Mouse (Mus musculus) forebrain, embryonic 12.5 days (tissue): ENCODE data around the gene Nr4a2. TPM values are rescaled to one million over a fixed set of nuclear protein-coding genes. Genes with fewer than 3 reads are reported as not detected.

Source experiments
- ATAC-seq: fragments of 200-750 bp; cut with Nextera tagmentation; 2 replicates; pipeline ENCODE4 v1.8.0; 2017; ENCODE audit warnings: moderate TSS enrichment; ENCODE audit not compliant: low FRiP score
- H3K27ac ChIP-seq: fragments of 300-500 bp; sonication (generic); 2 replicates; pipeline ENCODE4 v1.5.1; 2016; ENCODE audit warnings: mild to moderate bottlenecking
- H3K27me3 ChIP-seq: fragments of 300-500 bp; sonication (generic); 2 replicates; pipeline ENCODE4 v1.6.1; 2016; ENCODE audit warnings: mild to moderate bottlenecking
- H3K36me3 ChIP-seq: fragments of 300-500 bp; sonication (generic); replicated peaks from 2 replicates; pipeline ENCODE4 v1.6.1; 2016; ENCODE audit warnings: mild to moderate bottlenecking
- H3K4me1 ChIP-seq: fragments of 300-500 bp; sonication (generic); 2 replicates; pipeline ENCODE4 v1.6.1; 2016
- H3K4me2 ChIP-seq: fragments of 300-500 bp; sonication (generic); 2 replicates; pipeline ENCODE4 v1.6.1; 2016; ENCODE audit warnings: mild to moderate bottlenecking, moderate library complexity
- H3K4me3 ChIP-seq: fragments of 300-500 bp; sonication (generic); replicated peaks from 2 replicates; pipeline ENCODE4 v1.5.1; 2016; ENCODE audit warnings: mild to moderate bottlenecking
- H3K9ac ChIP-seq: fragments of 300-500 bp; sonication (generic); 2 replicates; pipeline ENCODE4 v1.6.1; 2016; ENCODE audit warnings: mild to moderate bottlenecking
- H3K9me3 ChIP-seq: fragments of 300-500 bp; sonication (generic); 2 replicates; pipeline ENCODE4 v1.6.1; 2016
- WGBS: fragments of 180-500 bp; shearing (Covaris S2); methylation state at CpG from one replicate; pipeline ENCODE4 v1.1.7; 2016; 5-methylcytosine and 5-hydroxymethylcytosine counted together
- polyA plus RNA-seq: library from polyadenylated mRNA; unstranded; fragments of >200 nt; fragmentation: Nextera tagmentation; extraction: Ambion mirVana; gene quantifications from 2 replicates; pipeline ENCODE4 v1.2.1, GENCODE M21; 2016

Nr4a2 gene
- polyA plus RNA-seq, 1 experiment from 2014 or later, result 18.1 TPM

DNA sequence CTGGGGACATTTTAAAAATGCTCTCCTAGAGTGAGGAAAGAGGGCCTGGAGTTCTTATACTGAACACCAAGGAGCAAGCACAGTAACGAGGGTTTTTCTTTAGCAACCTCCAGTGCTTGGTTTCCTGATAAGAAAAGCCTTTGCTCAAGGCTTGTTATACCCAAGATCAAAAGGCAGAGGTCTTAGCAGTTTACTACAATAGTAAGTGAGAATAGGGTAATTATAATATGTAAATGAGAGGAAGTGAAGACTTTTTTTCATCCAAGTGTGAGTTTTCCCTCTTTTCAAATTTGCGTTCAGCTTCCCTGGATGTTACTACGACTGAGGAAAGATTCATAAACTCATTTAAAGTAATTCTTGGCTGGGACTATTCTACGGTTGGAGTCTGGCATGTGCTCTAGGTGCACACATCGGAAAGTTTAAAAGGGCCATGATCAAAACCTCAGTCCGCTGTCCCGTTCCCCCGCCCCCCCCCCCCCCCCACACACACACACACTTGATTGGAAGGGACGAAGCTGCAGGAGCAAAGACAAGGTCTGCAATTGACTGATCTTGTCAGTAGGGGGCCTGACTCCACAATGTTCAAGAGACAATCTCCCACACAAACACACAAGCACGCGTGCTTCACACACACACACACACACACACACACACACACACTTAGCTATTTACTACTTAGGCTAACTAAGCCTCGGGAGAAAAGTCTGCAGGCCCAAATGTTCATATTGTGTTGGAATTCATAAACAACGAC is 6.4 kb downstream of the Nr4a2 start:
- WGBS, result 4% methylated on average over 12 of the region's 13 CpGs
- peaks cover 21% of the 10 kb centered on the region for H3K4me1 ChIP-seq
- peak overlapping the region; percentile 72 for H3K9ac ChIP-seq
- H3K4me3 ChIP-seq, result peak overlapping the region; percentile 83
- H3K9me3 ChIP-seq, result 0 out of 2 replicates have a peak, but pooled peaks cover 2% of the 10 kb centered on the region
- H3K27me3 ChIP-seq, result peaks cover 23% of the 10 kb centered on the region
- peak overlapping the region; percentile 98 for H3K4me2 ChIP-seq
- no peak for ATAC-seq
- no peaks in the 10 kb centered on the region for H3K36me3 ChIP-seq
- peak overlapping the region; percentile 67 for H3K27ac ChIP-seq

DNA sequence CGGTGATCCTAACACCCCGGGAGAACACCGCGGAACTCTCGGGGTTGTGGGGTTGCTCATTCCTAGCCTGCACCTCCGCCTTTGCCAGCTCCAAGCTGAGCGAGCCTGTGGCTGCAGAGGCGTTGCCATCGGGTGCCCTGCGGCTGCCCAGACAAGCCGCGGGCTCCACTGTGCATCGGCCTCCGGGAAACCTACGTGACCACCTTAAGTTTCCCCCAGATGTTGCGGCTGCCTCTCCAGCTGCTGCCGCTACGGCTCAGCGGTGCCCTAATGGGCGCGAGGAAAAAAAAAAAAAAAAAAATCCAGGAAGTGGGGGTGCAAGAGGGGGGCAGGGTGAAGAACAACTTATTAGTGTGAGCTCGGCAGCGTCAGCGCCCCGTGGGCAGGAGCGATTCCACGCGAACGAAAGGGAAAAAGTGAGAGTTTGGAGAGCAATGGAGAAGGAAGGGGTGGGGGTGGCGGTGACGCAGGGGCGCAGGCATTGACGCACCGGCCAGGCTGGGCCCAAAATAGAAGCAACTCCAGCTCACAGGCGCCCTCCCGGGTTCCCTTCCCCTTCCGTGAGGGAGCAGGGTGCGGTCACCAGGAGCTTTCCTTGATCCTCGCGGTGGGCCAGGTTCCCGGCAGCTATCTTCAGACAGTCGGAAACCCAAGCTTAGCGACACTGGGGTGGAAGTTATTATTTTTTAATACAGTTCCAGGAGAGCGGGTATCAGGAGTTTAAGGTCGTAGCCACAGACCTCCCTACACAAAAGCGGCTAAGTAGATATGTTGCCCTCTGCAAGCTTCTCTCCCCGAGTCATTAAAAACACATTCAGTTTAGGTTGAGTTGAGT is 7.2 kb downstream of the Nr4a2 start:
- Histone ChIP-seq H3K27me3 (peaks cover 31% of the 10 kb centered on the region), H3K36me3 (no peaks in the 10 kb centered on the region), H3K4me1 (peaks cover 22% of the 10 kb centered on the region), H3K4me2 (peak overlapping the region; percentile 98), H3K27ac (peak overlapping the region; percentile 67), H3K9ac (peak overlapping the region; percentile 72), H3K9me3 (0 out of 2 replicates have a peak, but pooled peaks cover 2% of the 10 kb centered on the region), H3K4me3 (peak overlapping the region; percentile 83)
- WGBS, result under 1% methylated on average over 41 of the region's 47 CpGs
- peak; percentile 40; the same call in 1 of the 2 replicates for ATAC-seq

DNA sequence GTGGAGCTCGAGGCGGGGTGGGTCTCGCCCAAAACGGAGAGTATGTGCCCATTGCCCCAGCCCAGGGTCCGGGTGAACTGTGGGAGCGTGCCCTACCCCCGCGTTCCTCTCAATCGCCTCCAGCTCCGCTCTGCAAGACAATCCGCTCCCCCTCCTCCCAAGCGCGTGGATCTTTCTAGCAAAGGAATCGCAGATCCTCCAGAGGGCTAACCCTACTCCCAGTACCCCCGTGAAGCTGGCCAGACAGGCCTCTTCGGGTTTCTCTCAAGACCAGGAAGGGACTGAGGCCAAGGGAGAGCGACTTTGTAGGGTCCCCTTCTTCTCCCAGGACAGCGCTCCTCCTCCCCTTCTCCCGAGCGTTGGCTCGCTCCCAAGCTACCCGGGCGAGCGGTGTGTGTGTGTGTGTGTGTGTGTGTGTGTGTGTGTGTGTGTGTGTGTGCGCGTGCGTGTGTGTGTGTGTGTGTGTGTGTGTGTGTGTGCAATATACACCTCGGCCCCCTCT is 7.9 kb downstream of the Nr4a2 start:
- peak; percentile 25; the same call in 1 of the 2 replicates for ATAC-seq
- Histone ChIP-seq H3K9me3 (0 out of 2 replicates have a peak, but pooled peaks cover 2% of the 10 kb centered on the region), H3K27me3 (peaks cover 36% of the 10 kb centered on the region), H3K36me3 (no peaks in the 10 kb centered on the region), H3K9ac (peak overlapping the region; percentile 72), H3K27ac (peak overlapping the region; percentile 67), H3K4me2 (peak overlapping the region; percentile 98), H3K4me1 (peaks cover 27% of the 10 kb centered on the region), H3K4me3 (peak overlapping the region; percentile 83)
- 0% methylated on average over 21 of the region's 28 CpGs for WGBS

DNA sequence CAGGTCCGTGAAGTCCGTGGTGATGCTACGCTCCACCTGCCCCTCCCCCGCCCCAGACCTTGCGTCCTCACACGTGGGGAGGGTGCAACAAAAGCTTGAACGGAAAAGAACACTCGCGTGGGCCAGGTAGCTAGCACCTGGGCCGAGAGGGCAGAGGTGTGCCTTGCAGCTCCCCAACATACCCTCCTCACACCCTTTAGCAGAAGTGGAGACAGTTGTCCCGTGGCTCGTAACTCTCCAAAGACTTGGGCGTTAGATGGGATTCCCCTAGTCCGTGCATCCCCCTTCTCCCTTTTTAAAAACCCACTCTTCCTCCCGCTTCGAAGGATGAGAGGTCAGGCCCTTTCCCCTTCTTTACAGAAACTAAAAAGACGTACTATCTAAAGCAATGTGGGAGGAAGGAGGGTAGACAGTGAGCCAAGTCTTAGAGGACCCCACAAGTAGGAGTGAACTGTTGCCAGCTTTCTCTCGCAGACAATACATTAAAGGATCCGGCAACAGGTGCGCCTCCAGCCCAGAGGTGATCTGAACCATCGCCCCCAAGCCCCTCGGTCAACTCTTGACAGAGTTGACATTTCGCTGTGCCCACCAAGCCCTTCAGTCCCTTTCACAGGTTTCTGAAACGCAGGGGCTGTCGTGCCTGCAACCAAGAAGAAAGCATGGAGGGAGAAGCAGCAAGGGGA is 8.5 kb downstream of the Nr4a2 start:
- H3K4me2 ChIP-seq, result peak overlapping the region; percentile 98
- H3K27ac ChIP-seq, result no peak overlapping the region
- peak; percentile 1; the same call in 1 of the 2 replicates for ATAC-seq
- peak overlapping the region; percentile 72 for H3K9ac ChIP-seq
- H3K4me1 ChIP-seq, result peaks cover 29% of the 10 kb centered on the region
- H3K27me3 ChIP-seq, result peaks cover 39% of the 10 kb centered on the region
- 0 out of 2 replicates have a peak, but pooled peaks cover 2% of the 10 kb centered on the region for H3K9me3 ChIP-seq
- no peaks in the 10 kb centered on the region for H3K36me3 ChIP-seq
- peak overlapping the region; percentile 83 for H3K4me3 ChIP-seq
- under 1% methylated on average over 25 of the region's 25 CpGs for WGBS

DNA sequence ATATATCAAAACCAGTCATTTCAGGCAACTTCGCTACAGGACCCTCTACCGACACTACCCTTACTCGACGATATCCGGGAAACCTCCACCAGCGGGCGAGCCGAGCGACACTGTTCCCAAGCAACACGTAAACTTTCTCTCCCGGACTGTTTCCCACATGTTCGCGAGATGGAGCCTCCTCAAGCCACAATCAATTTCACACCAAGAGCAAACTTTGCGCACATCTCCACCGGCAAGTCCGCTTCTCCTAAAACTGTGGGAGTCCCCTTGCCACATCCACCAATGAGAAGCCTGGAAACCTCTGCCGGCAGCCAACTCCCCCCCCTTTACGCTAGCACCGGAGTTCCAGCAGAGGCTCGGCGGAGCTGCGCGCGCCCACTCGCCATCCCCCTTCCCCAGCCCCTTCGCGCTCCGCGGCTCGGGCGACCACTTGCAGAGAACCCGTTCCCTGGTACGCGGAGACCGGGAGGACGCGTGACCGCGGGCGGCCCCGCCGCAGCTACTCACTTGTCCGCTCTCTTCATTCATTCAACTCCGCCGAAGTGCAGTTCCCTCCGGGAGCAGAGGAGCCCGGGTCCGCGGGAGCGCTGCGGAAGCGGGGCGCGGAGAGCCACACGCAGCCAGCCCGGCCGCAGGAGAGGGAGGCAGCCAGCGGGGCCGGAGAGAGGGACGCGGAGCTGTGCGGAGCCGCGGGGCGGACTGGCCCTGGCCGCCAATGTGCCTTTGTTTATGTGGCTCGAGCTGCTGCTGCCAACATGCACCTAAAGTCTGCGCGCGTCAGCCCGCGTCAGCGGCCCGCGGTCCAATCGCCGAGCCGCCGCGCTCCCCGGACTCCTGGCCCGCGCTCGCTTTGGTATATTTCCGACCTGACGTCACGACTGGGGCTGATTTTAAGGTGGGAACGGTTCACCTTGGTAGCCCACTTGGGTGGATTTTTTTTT is 9.3 kb downstream of the Nr4a2 start:
- no peaks in the 10 kb centered on the region for H3K36me3 ChIP-seq
- H3K4me2 ChIP-seq, result peak overlapping the region; percentile 98
- H3K27me3 ChIP-seq, result peaks cover 48% of the 10 kb centered on the region
- ATAC-seq, result peak; percentile 81
- H3K9ac ChIP-seq, result peak overlapping the region; percentile 72
- 0 out of 2 replicates have a peak, but pooled peaks cover 2% of the 10 kb centered on the region for H3K9me3 ChIP-seq
- peak overlapping the region; percentile 77 for H3K27ac ChIP-seq
- peaks cover 38% of the 10 kb centered on the region for H3K4me1 ChIP-seq
- WGBS, result under 1% methylated on average over 86 of the region's 88 CpGs
- H3K4me3 ChIP-seq, result peak overlapping the region; percentile 83

DNA sequence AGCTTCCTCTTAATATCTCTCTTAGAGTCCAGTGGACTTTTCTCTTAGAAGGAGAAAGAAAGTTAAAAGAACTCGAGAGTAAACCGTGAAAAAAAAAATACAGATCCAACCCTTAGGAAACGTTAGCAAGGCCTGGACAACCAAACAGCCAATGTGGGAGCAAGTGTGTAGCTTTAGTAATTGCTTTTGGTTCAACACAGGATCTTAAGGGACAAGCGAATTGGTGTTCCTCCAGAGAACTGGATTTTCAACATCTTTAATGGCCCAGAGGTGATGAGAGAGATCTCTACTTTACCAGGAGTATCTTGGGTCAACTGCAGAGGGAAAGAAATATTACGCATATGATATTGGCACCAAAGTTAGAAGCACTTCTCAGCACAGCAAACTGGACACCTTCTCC is 10.4 kb downstream of the Nr4a2 start:
- no peak overlapping the region for H3K9ac ChIP-seq
- H3K36me3 ChIP-seq, result no peaks in the 10 kb centered on the region
- H3K4me1 ChIP-seq, result peaks cover 41% of the 10 kb centered on the region
- H3K27ac ChIP-seq, result no peak overlapping the region
- ATAC-seq, result no peak
- H3K4me3 ChIP-seq, result peak overlapping the region; percentile 83
- peak overlapping the region; percentile 98 for H3K4me2 ChIP-seq
- WGBS, result 23% methylated on average over 5 of the region's 5 CpGs
- H3K9me3 ChIP-seq, result 0 out of 2 replicates have a peak, but pooled peaks cover 2% of the 10 kb centered on the region
- H3K27me3 ChIP-seq, result peaks cover 58% of the 10 kb centered on the region

DNA sequence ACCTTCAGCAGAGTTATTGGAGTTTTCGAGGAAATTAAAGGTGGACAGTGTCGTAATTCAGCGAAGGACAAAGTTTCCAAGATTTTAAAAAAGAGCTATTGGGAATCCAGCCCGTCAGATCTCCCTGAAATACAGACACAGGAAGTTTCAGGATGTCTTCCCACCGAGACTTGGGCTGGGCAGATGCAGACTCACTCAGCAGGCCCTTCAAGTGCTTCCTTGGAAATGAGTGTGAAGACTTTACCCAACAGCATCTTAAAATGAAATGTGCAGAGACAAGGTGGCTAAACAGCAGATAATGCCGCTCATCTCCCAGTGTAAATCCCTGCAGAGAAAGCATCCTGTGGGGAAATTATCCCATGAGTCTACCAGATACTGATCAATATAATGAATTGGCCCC is 10.9 kb downstream of the Nr4a2 start:
- Histone ChIP-seq H3K9ac (no peak overlapping the region), H3K9me3 (0 out of 2 replicates have a peak, but pooled peaks cover 2% of the 10 kb centered on the region), H3K36me3 (no peaks in the 10 kb centered on the region), H3K27ac (no peak overlapping the region), H3K4me2 (peak overlapping the region; percentile 37), H3K27me3 (peaks cover 63% of the 10 kb centered on the region), H3K4me3 (peak overlapping the region; percentile 83), H3K4me1 (peaks cover 41% of the 10 kb centered on the region)
- WGBS, result 22% methylated on average over 6 of the region's 6 CpGs
- ATAC-seq, result no peak

DNA sequence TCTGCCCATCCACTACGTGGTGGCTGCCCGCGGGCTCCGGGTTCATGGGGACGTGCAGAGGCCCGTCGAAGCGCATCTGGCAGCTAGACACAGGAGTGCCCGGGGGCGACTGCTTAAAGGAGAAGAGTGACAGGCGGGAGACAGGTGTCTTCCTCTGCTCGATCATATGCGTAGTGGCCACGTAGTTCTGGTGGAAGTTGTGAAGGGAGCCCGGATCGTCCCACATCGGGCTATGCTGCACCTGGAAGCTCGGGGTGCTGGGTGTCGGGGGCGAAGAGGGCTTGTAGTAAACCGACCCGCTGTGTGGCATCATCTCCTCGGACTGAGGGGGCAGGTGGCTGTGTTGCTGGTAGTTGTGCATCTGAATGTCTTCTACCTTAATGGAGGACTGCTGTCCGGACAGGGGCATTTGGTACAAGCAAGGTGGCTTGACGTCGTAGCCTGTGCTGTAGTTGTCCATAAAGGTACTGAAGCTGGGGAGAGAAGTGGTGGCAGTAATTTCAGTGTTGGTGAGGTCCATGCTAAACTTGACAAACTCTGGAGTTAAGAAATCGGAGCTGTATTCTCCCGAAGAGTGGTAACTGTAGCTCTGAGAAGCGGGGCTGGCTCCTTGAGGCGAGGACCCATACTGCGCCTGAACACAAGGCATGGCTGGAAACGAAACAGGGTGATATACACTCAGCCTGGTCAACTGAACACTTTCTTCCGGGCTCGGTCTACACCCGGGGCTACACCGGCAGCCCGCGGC is 11.8 kb downstream of the Nr4a2 start:
- H3K4me2 ChIP-seq, result peak overlapping the region; percentile 37
- 0 out of 2 replicates have a peak, but pooled peaks cover 2% of the 10 kb centered on the region for H3K9me3 ChIP-seq
- no peaks in the 10 kb centered on the region for H3K36me3 ChIP-seq
- peak overlapping the region; percentile 83 for H3K4me3 ChIP-seq
- WGBS, result 4% methylated on average over 38 of the region's 38 CpGs
- ATAC-seq, result no peak
- H3K27me3 ChIP-seq, result peaks cover 68% of the 10 kb centered on the region
- no peak overlapping the region for H3K9ac ChIP-seq
- no peak overlapping the region for H3K27ac ChIP-seq
- peaks cover 41% of the 10 kb centered on the region for H3K4me1 ChIP-seq

DNA sequence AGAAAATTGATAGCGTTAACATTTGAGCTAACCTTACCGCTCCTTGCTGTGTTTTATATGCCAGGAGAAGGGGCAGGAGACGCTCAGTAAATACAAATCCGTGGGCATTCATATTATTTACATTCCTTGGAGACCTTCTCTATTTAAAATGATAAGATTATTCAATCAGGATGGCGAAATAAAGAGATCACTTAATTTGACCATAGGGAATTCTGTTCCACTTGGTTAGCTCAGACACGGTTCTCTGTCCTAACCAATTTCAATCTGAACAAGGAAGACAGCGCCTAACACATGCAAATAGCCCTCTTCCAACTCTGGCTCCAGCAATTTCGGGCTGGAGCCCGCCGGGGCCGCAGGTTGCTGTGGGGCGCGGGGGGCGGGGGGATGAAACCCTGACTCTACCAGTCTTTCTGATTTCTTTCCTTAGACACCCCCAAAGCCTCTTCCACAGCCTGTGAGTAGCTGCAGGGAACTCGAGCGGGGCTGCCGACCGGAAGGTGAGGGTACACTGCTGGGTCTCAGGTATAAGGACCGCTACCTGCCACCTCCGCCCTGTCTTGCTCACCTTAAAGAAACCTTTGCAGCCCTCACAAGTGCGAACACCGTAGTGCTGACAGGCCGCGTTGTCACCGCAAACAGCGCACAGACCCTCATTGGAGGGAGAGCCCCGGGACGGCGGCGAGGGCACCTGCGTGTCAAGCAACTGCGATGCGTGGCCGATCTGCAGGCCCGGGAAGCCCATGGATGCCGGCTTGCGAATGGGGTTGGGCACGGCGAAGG is 12.6 kb downstream of the Nr4a2 start:
- peak overlapping the region; percentile 37 for H3K4me2 ChIP-seq
- H3K36me3 ChIP-seq, result no peaks in the 10 kb centered on the region
- peaks cover 37% of the 10 kb centered on the region for H3K4me1 ChIP-seq
- peak overlapping the region; percentile 83 for H3K4me3 ChIP-seq
- H3K9ac ChIP-seq, result no peak overlapping the region
- 7% methylated on average over 39 of the region's 39 CpGs for WGBS
- H3K27ac ChIP-seq, result no peak overlapping the region
- H3K9me3 ChIP-seq, result 0 out of 2 replicates have a peak, but pooled peaks cover 2% of the 10 kb centered on the region
- no peak for ATAC-seq
- H3K27me3 ChIP-seq, result peaks cover 70% of the 10 kb centered on the region

DNA sequence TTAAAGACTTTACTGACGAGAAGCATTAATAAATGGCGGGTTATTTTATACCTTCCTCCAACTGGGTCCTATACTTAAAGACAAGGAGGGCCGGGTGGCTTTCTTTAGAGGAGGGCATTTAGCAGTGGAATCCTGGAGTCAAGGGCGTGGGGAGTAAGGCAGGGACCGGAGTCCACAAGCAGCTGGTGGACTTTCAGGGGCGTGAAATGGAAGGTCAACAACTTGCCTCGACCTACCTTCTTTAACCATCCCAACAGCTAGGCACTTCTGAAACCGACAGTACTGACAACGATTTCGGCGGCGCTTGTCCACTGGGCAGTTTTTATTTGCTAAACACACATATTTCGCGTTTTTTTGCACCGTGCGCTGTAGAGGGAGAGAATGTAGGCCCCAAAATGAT is 13.4 kb downstream of the Nr4a2 start:
- H3K36me3 ChIP-seq, result no peaks in the 10 kb centered on the region
- H3K27me3 ChIP-seq, result peaks cover 78% of the 10 kb centered on the region
- no peak overlapping the region for H3K27ac ChIP-seq
- 12% methylated on average over 16 of the region's 16 CpGs for WGBS
- H3K9me3 ChIP-seq, result 0 out of 2 replicates have a peak, but pooled peaks cover 2% of the 10 kb centered on the region
- H3K9ac ChIP-seq, result 0 out of 2 replicates have a peak overlapping the region, but pooled peaks have one; percentile 21
- 0 out of 2 replicates have a peak overlapping the region, but pooled peaks have one; percentile 8 for H3K4me2 ChIP-seq
- ATAC-seq, result no peak
- H3K4me1 ChIP-seq, result peaks cover 29% of the 10 kb centered on the region
- H3K4me3 ChIP-seq, result 0 out of 2 replicates have a peak overlapping the region, but pooled peaks have one; percentile 8
